Mouse (Mus musculus) right cerebral cortex, postnatal 25 days (tissue): ENCODE measurements around the gene Pgm2l1.
A peak's percentile ranks its signal among the peaks of the same experiment; 100 is the strongest.

Experiments
- DNase-seq: peaks from one replicate; pipeline ENCODE4 v3.0.0; 2022

Pgm2l1 gene

DNA sequence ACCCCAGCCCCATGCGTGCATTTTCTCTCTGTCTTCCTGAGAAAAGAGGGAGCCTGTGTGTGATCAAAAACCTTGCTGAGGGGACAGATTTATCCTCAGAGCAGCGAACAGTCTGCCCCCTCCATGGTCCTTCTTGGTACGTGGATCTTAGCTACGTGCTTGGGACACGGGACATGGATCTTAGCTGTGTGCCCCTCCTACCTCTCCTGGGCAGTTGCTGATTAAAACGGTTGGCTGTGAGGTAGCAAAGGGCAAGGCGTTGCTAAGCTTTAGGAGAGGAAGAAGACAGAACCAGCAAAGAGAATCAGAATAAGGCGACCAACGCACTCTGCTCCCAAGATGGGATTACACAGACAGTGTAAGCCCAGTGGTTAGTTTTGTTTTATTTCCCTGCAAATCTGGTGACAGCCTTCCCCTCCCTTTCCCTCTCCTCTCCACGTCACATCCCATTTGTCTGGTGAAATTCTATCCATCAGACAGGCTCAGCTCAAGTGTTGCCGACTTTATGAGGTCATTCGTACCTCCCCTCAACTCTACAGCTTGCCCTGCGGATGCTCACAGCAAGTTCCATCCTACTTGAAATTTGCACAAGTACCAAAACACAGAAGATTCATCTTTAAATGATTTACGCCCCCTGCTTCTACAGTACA, 71.8 kb downstream of the Pgm2l1 start:
- no peak for DNase-seq

DNA sequence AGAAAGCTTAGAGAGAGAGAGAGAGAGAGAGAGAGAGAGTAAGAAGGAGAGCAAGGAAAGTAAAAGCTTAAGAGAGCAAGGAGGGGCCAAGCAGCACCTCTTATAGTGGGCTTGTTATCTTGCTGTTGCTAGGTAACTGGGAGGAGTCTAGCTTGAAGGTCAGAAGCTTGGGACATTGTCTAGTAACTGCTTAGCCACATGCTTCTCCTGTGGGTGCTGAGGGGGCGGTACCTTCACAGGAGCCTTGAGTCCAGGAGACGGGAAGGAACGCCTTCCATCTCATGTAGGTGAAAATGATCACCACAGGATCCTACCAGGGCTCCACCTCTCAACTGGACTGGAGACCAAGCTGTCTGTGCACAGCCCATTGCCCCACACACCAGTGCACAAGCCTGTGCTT, 74.2 kb downstream of the Pgm2l1 start:
- DNase-seq = no peak

DNA sequence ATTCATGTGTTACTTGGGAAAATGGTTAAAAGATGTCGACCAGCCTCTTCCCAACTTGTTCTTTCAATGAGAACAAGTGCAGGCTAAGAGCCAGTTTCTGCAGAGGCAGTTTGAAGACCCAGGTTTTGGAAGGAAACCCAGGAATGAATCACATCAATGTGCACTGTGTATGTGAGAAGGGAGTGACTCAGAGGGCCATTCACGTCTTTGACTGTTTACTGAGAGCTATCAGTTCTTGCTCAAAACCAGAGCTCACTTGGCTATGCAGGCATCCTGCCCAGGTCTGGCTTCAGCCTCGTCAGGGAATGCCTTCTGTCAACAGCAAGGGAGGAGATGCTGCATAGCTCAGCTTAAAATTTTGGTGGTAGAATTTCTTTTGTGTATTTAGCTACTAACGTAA, 75.1 kb downstream of the Pgm2l1 start:
- peak; percentile 78 for DNase-seq

DNA sequence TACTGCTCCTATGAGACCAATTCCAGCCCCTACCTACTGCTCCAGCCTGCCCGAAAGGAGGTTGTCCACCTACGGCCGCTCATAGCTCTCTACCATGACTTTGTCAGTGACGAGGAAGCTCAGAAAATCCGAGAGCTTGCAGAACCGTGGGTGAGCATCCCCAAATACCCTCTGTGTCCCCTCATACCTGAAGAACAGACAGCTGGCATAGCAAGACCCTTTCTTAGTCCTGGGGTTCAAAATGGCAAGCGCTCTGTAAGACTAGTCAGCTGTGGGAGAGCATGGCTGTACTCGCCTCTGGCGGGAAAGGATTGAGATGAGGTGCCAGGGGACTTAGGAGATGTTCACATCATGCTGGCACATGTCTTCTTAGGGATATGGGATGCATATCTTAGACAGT, 78.7 kb downstream of the Pgm2l1 start:
- no peak for DNase-seq

DNA sequence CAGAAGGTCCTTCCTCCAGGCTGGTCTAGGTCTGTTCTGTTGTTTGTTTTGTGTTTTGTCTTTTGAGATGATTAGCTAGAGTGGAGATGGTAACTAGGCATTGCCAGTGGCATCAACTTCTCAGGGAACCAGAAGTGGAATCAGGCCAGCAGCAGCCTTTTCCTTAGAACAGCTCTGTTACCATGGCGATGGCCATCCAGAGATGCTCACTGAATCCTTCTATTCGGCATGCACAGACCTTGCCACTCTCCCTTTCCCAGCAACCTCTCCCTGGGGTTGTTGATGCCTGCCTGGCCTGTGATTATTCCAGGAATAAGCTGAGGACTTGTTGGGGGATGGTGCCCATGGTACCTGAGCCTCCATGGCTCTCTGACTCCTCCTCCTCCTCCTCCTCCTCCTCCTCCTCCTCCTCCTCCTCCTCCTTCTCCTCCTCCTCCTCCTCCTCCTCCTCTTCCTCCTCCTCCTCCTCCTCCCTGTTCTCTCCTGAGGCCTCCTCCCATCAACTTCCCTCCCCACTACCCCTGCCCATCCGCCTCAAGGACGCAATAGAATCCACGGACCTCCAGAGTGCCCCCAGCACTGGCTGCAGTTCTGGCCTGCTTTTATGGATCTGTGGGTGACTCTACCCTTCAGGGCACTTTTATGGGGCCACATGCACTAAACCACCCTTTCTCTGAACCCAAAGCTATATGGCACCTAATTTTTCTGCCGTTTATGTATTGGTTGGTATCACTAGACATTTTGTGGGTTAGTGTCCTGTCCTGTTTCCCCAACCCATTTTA, 80.9 kb downstream of the Pgm2l1 start:
- peak; percentile 61 for DNase-seq

DNA sequence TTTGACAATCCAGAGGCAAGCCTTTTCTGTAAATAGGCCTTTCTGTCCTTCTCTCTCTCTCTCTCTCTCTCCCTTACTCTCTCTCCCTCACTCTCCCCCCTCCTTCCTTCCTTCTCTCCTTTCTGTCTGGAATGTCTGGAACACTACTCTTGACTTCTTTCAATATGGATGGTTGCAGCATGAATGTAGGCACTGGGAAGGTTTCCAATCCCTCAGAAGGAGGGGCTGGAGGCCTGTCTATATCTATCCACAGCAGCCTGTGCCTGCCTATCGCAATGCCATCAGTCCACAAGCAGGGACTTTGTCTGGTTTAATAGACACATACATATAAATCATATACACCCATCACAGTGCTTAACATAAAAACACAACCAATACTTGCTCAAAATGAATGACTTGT, 82.0 kb downstream of the Pgm2l1 start:
- no peak for DNase-seq

DNA sequence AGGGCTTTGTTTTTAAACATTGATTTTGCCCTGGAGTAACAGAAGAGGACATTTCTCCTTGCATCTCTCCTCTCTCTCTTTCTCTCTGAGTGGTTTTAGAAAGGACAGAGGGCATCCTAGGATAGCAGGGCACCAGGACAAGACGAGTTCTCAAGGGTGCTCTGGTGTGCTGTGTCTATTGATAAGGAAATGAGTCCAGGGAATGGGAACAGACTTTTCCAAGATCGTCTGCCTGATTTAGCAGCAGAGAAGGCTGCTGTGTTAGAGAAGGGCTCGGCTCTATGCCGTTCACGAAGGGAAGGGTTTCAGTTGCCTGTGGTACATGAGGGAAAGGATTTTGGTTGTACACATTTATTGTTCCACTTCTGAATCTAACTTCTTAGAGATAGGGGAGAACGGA, 82.5 kb downstream of the Pgm2l1 start:
- DNase-seq = no peak

DNA sequence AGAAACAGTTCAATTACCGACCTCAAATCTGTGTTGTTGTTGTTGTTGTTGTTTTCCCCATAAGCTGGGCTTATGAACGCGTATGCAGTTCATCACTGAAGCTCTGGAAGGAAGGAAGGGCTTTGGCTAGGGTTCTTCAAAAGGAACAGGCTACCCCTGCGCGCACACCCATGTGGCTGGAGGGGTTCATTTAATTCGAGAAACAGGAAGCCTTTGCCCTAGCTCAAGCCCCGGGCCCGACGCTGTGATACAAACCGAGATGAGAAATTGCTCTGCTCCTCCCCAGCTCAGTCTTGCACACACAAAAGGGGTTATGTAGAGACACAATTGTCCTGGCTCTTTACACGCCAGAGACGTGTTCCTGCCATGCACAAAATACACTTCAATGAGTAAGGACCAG, 83.1 kb downstream of the Pgm2l1 start:
- DNase-seq = no peak

DNA sequence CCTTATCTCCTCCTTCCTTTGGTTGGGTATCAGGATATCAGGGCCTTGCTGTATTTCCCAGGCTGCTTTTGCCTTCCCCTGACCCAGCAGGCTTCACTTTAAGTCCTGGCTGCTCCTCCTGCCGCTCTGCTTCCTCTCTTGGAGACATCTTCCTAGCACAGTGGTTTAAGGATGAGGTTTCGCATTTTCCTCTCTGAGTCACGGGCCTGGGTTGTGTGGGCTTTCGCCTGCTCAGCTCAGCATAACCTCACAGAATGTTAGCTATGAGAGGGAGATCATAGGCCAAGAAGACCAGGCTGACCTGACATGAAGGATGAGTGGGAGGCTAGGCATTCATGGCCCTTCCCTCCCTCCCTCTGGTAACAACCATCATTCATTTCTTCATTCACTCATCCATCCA, 85.5 kb downstream of the Pgm2l1 start:
- no peak for DNase-seq

DNA sequence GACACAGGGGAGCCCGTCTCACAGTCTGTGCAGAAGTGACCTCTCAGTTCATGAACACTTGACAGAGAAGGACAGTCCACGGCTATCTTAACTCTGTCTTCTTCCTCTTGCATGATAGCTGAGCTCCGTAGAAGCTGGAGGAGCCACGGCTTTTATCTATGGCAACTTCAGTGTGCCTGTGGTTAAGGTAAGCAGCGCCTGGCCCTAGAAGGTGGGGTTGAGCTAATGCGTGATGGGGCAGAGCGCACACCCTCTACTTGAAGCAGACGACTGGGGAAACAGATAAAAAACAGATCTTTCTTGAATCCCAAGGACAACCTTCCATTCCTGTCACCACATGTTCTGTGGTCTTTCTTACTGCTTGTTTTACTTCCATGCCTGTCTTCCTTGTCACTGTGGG, 89.7 kb downstream of the Pgm2l1 start:
- DNase-seq = no peak

DNA sequence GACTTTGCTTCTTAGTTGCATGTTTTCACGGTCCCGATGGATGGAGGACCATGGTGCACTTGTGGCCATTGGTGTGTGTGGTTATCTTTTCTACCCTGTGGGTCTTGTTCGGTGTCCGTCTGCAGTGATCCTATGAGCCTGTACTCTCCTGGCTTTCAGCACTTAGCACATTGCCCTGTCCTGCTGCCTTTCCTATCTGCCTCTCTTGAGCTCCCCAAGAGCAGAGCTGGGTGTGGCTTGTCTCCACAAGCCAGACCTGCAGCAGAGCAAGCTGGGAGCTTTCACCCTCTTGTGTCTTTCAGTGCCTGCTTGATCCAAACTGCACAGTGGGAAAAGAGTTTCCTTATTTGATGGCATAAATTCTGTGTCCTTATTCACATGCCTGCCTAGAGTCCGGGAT, 90.3 kb downstream of the Pgm2l1 start:
- DNase-seq = no peak

DNA sequence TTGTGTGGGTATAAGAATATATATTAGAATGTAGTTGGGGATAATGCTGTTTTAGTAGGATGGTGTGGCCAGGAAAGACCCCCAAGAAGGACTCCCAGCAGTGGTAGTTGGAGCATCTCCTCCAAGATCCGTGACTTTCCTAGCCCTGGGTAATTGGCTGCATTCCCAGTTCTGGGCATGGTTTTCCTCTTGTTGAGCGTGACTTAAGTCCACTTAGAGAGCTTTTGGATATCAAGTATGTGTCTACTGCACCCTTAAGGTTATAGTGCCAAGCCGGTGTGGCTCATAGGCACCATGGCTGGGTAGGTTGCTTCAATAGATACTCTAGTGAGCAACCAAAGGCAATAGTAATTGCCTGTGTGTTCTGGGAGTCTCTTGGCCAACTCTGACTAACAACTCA, 96.5 kb downstream of the Pgm2l1 start:
- DNase-seq = no peak

DNA sequence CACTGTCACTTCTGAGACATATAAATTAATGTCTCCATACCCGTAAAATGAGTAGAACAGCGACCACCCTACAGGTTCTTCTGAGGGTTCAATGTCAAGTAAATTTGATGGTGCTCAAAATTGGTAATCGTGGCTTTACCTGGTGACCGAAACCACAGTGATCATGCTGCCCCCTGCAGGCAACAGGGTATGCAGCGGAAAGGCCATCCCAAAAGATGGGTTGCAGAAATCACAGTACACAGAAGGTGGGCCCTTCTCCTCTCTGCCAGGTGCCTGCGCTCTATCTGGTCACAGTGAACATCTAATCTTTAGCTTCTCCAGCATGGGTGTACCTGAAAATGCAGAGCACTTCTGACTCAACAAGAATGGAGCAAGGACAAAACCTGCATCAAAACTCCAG, 98.3 kb downstream of the Pgm2l1 start:
- DNase-seq = no peak

DNA sequence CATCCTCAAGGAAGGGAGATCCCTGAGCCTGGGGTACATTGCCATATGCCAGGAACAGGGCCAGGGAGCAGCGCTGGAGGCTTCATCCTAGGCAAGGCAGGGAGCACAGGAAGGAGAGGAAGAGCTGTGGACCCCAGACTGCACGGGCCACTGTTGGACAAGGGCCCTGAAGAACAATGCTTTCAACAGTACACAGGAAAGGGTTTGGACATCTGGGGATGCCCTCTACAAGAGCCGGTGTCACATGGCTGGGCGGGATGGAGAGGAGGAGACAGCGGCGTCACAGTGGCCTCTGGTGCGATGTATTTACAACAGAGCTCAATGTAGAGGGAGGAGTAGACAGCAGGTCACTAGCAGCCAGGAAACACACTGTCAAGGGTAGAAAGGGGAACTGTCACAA, 100.3 kb downstream of the Pgm2l1 start:
- DNase-seq = no peak
